Mouse (Mus musculus) liver, embryonic 12.5 days (tissue): ENCODE results near the gene Syk. TPM values are rescaled to one million over a fixed set of nuclear protein-coding genes. Genes with fewer than 3 reads are reported as not detected.

Experiments
- ATAC-seq: fragments of 200-750 bp; cut with Nextera tagmentation; 2 replicates; pipeline ENCODE4 v1.8.0; 2017; ENCODE audit warnings: moderate number of reproducible peaks, mild to moderate bottlenecking, moderate library complexity
- H3K27ac ChIP-seq: fragments of 300-500 bp; sonication (generic); 2 replicates; pipeline ENCODE4 v1.5.1; 2016; ENCODE audit warnings: mild to moderate bottlenecking
- H3K27me3 ChIP-seq: fragments of 300-500 bp; sonication (generic); replicated peaks from 2 replicates; pipeline ENCODE4 v1.6.1; 2016; ENCODE audit warnings: mild to moderate bottlenecking, moderate library complexity
- H3K36me3 ChIP-seq: fragments of 300-500 bp; sonication (generic); 2 replicates; pipeline ENCODE4 v1.6.1; 2016; ENCODE audit warnings: mild to moderate bottlenecking, moderate library complexity
- H3K4me1 ChIP-seq: fragments of 300-500 bp; sonication (generic); 2 replicates; pipeline ENCODE4 v1.6.1; 2016
- H3K4me2 ChIP-seq: fragments of 300-500 bp; sonication (generic); 2 replicates; pipeline ENCODE4 v1.6.1; 2016; ENCODE audit warnings: mild to moderate bottlenecking, moderate library complexity
- H3K4me3 ChIP-seq: fragments of 300-500 bp; sonication (generic); 2 replicates; pipeline ENCODE4 v1.5.1; 2016; ENCODE audit warnings: mild to moderate bottlenecking, moderate library complexity
- H3K9ac ChIP-seq: fragments of 300-500 bp; sonication (generic); 2 replicates; pipeline ENCODE4 v1.6.1; 2016; ENCODE audit warnings: mild to moderate bottlenecking, moderate library complexity
- H3K9me3 ChIP-seq: fragments of 300-500 bp; sonication (generic); replicated peaks from 2 replicates; pipeline ENCODE4 v1.6.1; 2016; ENCODE audit warnings: mild to moderate bottlenecking, moderate library complexity
- WGBS: fragments of 180-500 bp; shearing (Covaris S2); methylation state at CpG from one replicate; pipeline ENCODE4 v1.1.7; 2016; ENCODE audit not compliant: insufficient replicate concordance; 5-methylcytosine and 5-hydroxymethylcytosine counted together
- polyA plus RNA-seq: library from polyadenylated mRNA; unstranded; fragments of >200 nt; fragmentation: Nextera tagmentation; extraction: Ambion mirVana; gene quantifications from 2 replicates; pipeline ENCODE4 v1.2.1, GENCODE M21; 2016

The Syk gene
- polyA plus RNA-seq, 1 experiment from 2014 or later: 9.8 TPM

DNA sequence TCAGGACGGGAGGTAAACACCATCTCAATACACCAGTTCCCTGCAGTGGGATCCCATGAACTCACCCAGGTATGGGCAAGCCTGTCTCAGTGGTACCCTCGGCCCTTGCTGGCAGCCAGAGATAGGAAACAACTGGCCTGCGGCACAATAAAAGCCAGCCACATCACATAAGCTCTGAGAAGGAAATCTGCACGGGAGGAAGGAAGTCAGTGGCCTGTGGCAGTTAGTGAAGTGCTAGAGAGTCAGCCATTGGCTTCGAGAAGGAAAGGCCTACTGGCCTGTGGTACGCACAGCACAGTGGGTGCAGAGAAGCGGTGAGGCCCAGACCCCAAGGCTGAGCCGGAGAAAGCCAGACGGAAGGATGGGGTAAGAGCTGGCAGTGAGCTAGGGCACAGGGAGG lies 31.7 kb upstream of the Syk start:
- H3K4me2 ChIP-seq: no peak overlapping the region
- 41% methylated on average over 9 of the region's 9 CpGs for WGBS
- H3K27me3 ChIP-seq: no peaks in the 10 kb centered on the region
- peak overlapping the region; percentile 45; the same call in 1 of the 2 replicates for H3K27ac ChIP-seq
- peaks cover 2% of the 10 kb centered on the region; the same call in 1 of the 2 replicates for H3K4me1 ChIP-seq
- ATAC-seq: no peak
- no peaks in the 10 kb centered on the region for H3K36me3 ChIP-seq
- H3K4me3 ChIP-seq: no peak overlapping the region
- no peaks in the 10 kb centered on the region for H3K9me3 ChIP-seq
- H3K9ac ChIP-seq: no peak overlapping the region

DNA sequence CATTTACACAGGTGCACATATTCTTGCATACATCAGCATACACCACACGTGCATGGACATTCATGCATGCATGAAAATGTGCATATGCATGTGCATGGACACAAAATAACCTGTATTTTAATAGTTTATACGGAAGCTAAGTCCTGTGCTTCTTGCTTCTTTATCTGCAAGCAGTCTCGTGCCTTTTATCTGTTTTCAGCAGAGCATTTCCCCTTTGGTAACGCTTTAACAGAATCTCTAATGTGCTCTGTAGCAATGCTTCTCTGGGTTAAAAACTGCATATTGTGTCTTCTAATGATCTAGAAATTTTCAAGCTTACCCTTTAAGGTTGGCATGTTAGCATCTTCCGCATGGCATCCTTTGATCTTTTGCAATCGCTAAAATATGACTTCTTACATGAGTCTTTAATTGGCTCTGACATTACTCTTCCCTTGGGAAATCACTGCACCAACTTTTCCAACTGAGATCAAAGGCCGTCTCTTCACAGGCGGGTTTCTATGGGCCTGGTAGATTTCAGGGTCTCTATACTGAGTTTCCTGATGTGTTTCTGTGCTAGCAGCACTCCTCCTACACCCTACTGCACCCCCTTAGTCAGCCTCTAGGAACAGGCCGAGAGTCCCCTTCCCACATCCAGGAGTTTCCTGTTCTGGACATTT lies 30.0 kb upstream of the Syk start:
- Histone ChIP-seq H3K4me3 (no peak overlapping the region), H3K4me2 (no peak overlapping the region), H3K4me1 (peaks cover 2% of the 10 kb centered on the region; the same call in 1 of the 2 replicates), H3K36me3 (no peaks in the 10 kb centered on the region), H3K9me3 (no peaks in the 10 kb centered on the region), H3K9ac (no peak overlapping the region), H3K27ac (no peak overlapping the region), H3K27me3 (no peaks in the 10 kb centered on the region)
- 41% methylated on average over 9 of the region's 9 CpGs for WGBS
- no peak for ATAC-seq

DNA sequence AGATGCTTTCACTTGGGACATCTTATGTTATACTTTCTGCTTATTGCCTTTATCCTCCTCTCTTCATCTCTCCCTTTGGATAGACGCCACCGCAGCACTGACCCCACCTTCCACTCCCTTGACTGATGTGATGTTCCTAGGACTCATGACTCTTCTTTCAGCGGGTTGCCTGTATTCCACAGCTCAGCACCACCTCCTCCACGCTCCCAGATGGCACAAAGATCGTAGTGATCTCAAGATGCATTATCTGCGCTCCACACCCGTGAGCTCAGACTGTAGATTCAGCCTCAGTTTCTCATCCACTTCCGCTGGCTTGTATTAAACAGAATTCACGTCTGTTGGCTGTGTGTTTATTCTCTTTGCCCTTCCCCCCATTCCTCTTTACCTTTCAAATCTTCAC lies 28.3 kb upstream of the Syk start:
- Histone ChIP-seq H3K4me2 (no peak overlapping the region), H3K9me3 (no peaks in the 10 kb centered on the region), H3K4me3 (no peak overlapping the region), H3K27ac (no peak overlapping the region), H3K9ac (no peak overlapping the region), H3K4me1 (peaks cover 2% of the 10 kb centered on the region; the same call in 1 of the 2 replicates), H3K36me3 (no peaks in the 10 kb centered on the region), H3K27me3 (no peaks in the 10 kb centered on the region)
- 58% methylated on average over 9 of the region's 9 CpGs for WGBS
- ATAC-seq: no peak

DNA sequence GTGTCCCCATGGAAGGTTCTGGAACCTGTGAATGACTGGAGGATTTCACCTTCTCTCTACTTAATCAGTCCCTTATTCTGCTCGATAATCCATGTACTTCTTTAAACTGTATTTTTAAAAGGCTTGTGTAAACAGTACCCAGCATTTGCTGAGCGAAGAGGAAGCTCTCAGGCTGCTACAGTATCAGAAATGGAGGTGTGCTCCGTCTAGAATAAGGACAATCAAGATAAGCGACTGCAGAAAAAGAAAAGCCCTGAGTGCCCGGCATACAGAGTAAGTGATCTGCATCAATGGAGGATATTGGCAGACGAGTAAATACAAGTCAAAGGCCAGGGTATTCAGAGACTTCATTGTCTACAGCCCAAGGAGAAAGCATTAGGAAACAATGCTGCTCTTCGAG lies 25.6 kb upstream of the Syk start:
- H3K9me3 ChIP-seq: no peaks in the 10 kb centered on the region
- H3K36me3 ChIP-seq: no peaks in the 10 kb centered on the region
- H3K4me2 ChIP-seq: no peak overlapping the region
- H3K9ac ChIP-seq: no peak overlapping the region
- H3K27ac ChIP-seq: no peak overlapping the region
- no peaks in the 10 kb centered on the region for H3K27me3 ChIP-seq
- 0 out of 2 replicates have a peak, but pooled peaks cover 9% of the 10 kb centered on the region for H3K4me1 ChIP-seq
- WGBS: 49% methylated on average over 7 of the region's 7 CpGs
- no peak for ATAC-seq
- no peak overlapping the region for H3K4me3 ChIP-seq

DNA sequence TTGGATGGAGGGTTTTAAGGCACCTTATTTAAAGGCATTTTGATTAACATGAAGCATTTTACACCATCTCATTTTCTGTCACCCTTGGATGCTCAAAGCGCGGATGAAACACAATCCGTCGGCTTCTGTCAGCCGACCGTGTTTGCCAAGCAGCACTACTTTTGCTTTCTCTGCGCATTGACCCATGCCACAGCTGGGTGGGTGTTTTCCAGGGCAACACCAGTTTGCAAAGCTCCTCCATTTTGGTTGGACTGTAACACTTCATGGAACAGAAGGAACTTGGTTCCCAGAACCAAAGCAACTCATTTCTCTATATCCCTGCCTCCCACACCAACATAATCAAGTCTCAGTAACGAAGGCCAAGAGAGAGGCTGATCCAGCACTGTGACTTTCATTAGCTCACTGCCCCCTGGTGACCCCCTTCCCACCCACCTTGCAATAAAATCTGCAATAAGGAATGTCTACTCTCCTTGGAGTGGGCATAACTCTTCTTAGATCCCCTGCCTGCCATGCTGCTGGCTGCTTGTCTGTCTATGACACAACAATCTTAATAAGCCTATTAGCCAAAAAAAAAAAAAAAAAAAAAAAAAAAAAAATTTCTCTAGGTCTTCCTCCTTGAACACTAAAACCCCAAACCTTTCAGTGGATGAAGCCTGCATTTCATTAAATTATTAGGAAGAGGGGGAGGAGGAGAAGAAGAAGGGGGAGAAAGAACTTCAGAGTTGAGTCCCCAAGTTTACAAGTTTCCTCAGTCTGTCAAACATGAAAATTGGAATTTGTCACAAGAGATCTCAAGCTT lies 21.4 kb upstream of the Syk start:
- 84% methylated on average over 8 of the region's 8 CpGs for WGBS
- no peak overlapping the region for H3K4me3 ChIP-seq

GRCm38 (mm10) chr13:52562166-52562571 lies 20.8 kb upstream of the Syk start:
- Histone ChIP-seq H3K27me3 (no peaks in the 10 kb centered on the region), H3K27ac (no peak overlapping the region), H3K9ac (no peak overlapping the region), H3K4me1 (0 out of 2 replicates have a peak, but pooled peaks cover 6% of the 10 kb centered on the region), H3K4me3 (no peak overlapping the region), H3K36me3 (no peaks in the 10 kb centered on the region), H3K9me3 (no peaks in the 10 kb centered on the region), H3K4me2 (no peak overlapping the region)
- 53% methylated on average over 4 of the region's 4 CpGs for WGBS
- no peak for ATAC-seq

More for the DNA sequence above, 21.4 kb upstream of the Syk start:
- 0 out of 2 replicates have a peak, but pooled peaks cover 6% of the 10 kb centered on the region for H3K4me1 ChIP-seq
- no peaks in the 10 kb centered on the region for H3K36me3 ChIP-seq
- ATAC-seq: no peak
- no peak overlapping the region for H3K4me2 ChIP-seq
- H3K27ac ChIP-seq: no peak overlapping the region
- no peaks in the 10 kb centered on the region for H3K9me3 ChIP-seq
- H3K27me3 ChIP-seq: no peaks in the 10 kb centered on the region
- H3K9ac ChIP-seq: no peak overlapping the region

- no peak for ATAC-seq
- H3K9me3 ChIP-seq: no peaks in the 10 kb centered on the region
- no peaks in the 10 kb centered on the region for H3K36me3 ChIP-seq
- no peak overlapping the region for H3K27ac ChIP-seq
- 0 out of 2 replicates have a peak, but pooled peaks cover 6% of the 10 kb centered on the region for H3K4me1 ChIP-seq
- no peaks in the 10 kb centered on the region for H3K27me3 ChIP-seq
- H3K9ac ChIP-seq: no peak overlapping the region
- WGBS: 80% methylated on average over 18 of the region's 18 CpGs
- no peak overlapping the region for H3K4me2 ChIP-seq
- H3K4me3 ChIP-seq: no peak overlapping the region
Observed at GRCm38 (mm10) chr13:52565103-52565739, 17.8 kb upstream of the Syk start.

GRCm38 (mm10) chr13:52566188-52566760 lies 16.7 kb upstream of the Syk start:
- Histone ChIP-seq H3K4me3 (no peak overlapping the region), H3K27me3 (no peaks in the 10 kb centered on the region)

DNA sequence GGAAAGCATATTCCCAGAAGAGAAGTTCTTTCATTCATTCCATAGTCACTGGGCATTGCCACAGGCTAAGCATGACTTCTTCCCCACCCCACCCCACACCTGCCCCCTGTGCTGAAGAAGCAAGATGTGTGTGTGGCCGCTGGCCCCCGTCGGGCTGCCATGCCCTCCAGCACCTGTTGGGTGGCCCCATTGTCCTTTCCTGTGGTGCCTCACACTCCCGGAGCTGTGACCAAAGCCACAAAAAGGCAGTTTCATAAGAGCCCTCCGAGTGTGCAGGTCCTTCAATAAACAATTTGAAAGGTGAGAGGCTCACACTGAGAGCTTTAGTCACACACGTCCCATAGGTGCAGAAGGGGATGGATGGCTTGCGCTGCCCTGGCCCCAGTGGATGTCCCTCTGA lies 16.2 kb upstream of the Syk start:
- WGBS: 41% methylated on average over 7 of the region's 7 CpGs
- no peak overlapping the region for H3K4me3 ChIP-seq
- H3K36me3 ChIP-seq: no peaks in the 10 kb centered on the region
- no peak overlapping the region for H3K4me2 ChIP-seq
- H3K27ac ChIP-seq: no peak overlapping the region
- H3K27me3 ChIP-seq: no peaks in the 10 kb centered on the region
- 0 out of 2 replicates have a peak, but pooled peaks cover under 1% of the 10 kb centered on the region for H3K4me1 ChIP-seq
- no peaks in the 10 kb centered on the region for H3K9me3 ChIP-seq
- H3K9ac ChIP-seq: no peak overlapping the region
- ATAC-seq: no peak

More at GRCm38 (mm10) chr13:52566188-52566760, 16.7 kb upstream of the Syk start:
- WGBS: 72% methylated on average over 9 of the region's 9 CpGs
- Histone ChIP-seq H3K9me3 (no peaks in the 10 kb centered on the region), H3K4me1 (no peaks in the 10 kb centered on the region), H3K9ac (no peak overlapping the region), H3K36me3 (no peaks in the 10 kb centered on the region), H3K27ac (no peak overlapping the region), H3K4me2 (no peak overlapping the region)
- ATAC-seq: no peak

DNA sequence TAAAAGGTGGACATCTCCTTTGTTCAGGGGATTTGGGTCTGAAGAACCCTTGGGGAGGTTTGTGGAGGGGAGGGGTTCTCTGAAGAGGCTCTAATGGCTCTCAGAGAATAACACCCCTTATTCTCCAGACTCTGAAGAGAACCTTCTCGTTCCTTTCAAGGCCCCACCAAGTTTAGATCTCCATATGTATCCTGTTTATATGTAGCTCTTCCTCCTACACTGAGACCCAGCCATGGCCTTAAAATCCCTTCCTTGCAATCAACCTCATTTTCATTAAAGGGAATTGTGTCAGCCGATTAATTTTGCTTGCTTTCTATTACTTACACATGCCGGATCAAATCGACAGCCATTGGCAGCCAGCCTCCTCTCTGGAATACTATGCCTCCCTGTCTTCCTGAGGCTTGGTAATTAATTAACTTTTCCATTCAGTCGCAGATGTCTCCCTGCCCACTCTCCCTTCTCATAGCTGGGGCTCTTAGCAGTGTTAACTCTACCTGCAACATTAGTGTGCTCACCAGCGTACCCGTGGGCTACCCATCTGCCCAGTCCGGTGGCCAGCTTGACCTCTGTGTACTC lies 13.7 kb upstream of the Syk start:
- no peaks in the 10 kb centered on the region for H3K36me3 ChIP-seq
- H3K4me3 ChIP-seq: no peak overlapping the region
- H3K4me2 ChIP-seq: no peak overlapping the region
- H3K27me3 ChIP-seq: no peaks in the 10 kb centered on the region
- ATAC-seq: no peak
- no peak overlapping the region for H3K9ac ChIP-seq
- WGBS: 61% methylated on average over 8 of the region's 8 CpGs
- no peaks in the 10 kb centered on the region for H3K9me3 ChIP-seq
- 0 out of 2 replicates have a peak, but pooled peaks cover 11% of the 10 kb centered on the region for H3K4me1 ChIP-seq
- H3K27ac ChIP-seq: no peak overlapping the region

DNA sequence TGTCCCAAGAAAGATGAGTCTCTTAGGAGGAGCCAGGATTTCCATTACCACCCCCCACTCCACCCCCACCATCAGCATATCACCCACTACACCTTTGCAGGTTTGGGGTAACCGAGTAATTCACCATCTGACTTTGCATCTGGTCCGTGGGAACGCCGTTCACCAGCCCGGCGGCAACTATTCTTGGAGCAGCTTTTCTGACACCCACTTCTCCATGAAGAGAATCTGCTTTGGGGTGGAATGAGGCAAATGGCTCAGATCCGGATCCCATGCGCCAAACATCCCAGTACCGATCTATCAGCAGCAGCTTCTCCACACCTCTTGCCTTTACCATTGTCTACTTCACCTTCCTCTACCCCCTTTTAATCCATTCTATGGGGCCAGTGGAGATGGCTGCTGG lies 12.7 kb upstream of the Syk start:
- Histone ChIP-seq H3K4me2 (no peak overlapping the region), H3K4me1 (0 out of 2 replicates have a peak, but pooled peaks cover 11% of the 10 kb centered on the region), H3K9ac (no peak overlapping the region), H3K36me3 (no peaks in the 10 kb centered on the region), H3K4me3 (no peak overlapping the region), H3K9me3 (no peaks in the 10 kb centered on the region), H3K27ac (no peak overlapping the region), H3K27me3 (no peaks in the 10 kb centered on the region)
- WGBS: 84% methylated on average over 9 of the region's 9 CpGs
- ATAC-seq: no peak
